Mouse (Mus musculus): ENCODE measurements around the gene Mas1.

- TF ChIP-seq GATA1 (IDR thresholded peaks at IDR 0.05; ENCODE audit: borderline replicate concordance, low read length) (no peak), FLI1 (IDR thresholded peaks at IDR 0.05; ENCODE audit: low read length) (no peak)
These were observed 3.8 kb downstream of the Mas1 start for GRCm38 (mm10) chr17:12864111-12864510.

Measured in megakaryocyte, embryonic 14.5 days (primary cell).